Mouse (Mus musculus): ENCODE results near the gene Stpg1.

Gene Stpg1

DNA sequence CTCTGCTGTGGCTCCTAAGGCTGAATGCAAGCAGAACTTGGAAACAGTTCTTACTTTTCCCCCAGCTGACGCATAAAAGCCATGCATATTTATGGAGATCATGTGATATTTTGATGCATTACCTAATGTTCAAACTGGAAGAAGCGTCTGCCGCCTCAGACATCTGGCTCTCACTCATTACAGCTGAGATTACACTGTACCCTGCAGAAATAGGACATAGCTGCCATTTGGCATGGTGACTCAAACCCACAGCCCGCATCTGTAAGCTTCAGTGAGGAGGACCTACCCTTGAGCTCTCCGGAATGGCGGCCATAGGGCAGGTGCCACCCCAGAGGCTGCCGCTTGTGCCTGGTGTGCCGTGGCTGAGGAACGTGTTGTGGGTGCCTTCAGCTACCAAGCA is 36.6 kb downstream of the Stpg1 start:
- POLR2A ChIA-PET: interaction anchor here (0.7 to 3.7 kb wide), 16 partner anchors 9 to 135 kb away, joined by 3 to 34 read pairs (median 4); no protein-coding TSS in a partner anchor
- CTCF ChIA-PET: interaction anchor here (0.6 to 3.5 kb wide), 13 partner anchors 8 to 423 kb away, joined by 3 to 36 read pairs (median 4); partner anchors contain the start of gene Nipal3 (in 1 of the 4)

DNA sequence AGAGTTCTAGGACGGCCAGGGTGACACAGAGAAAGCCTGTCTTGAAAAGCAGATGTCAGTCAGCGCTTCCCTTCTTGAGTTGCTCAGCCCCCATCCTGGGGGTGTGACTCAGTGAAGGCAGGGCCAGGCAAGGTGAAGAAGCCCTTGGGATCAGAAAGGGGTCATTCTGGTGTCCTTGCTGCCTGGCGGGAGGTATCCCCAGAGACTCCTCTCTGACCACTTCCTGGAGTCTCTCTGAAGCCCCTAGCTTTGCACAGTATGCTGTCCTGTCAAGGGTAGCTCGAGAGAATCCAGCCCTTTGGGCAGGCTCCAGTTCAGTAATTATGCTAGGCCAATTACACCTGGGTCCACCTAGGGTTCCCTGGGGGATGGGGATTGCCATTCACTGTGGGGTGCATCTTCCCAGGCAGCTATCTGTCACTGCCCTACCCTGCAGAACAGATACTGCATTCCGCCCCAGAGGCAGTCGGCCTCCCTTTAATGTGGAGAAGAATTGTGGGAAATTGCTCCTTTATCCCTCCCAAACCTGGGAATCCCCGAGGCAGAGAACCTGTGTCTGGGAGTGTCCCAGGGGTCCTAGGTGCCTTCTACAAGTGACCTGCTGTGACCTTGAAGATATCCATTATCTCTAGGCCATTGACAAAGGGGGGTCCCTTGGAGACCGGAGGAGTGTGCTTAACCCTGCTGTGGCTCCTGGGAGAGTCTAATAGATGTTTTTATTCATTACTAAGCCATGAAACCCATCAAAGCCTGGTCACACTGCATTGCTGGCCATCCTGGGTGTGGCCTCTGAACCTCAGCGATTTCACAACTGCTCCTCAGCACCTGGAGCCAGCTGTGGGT is 37.4 kb downstream of the Stpg1 start:
- POLR2A ChIA-PET: interaction anchor here (0.5 to 3.7 kb wide), 21 partner anchors 11 to 408 kb away, joined by 3 to 34 read pairs (median 5); partner anchors contain the start of genes Grhl3 (in 1 of the 4) and Srrm1 (in 1 of the 4)
- CTCF ChIA-PET: interaction anchor here (0.5 to 3.5 kb wide), 14 partner anchors 13 to 945 kb away, joined by 3 to 36 read pairs (median 4); partner anchors contain the start of gene Nipal3 (in 1 of the 4)

DNA sequence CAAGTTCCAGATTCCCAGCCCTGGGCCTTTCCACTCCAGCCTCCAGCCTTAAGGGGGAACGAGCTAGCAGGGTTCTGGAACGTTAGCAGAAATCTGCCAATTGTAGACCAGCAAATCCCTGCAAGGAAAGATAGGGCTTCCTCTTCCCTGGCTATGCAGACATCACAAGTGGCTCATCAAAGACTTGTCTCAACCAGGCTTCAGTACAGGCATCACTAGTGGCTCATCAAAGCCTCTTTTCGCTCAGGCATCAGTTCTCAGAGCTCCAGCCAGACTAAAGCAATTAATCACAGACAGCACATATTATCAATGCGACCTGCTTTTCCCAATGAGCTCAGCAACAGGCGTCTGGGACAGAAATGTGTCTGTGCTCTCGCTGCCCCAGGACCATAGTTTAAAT is 38.4 kb downstream of the Stpg1 start:
- CTCF ChIA-PET: interaction anchor here (0.5 to 2.4 kb wide), 12 partner anchors 32 to 946 kb away, joined by 3 to 11 read pairs (median 3); no protein-coding TSS in a partner anchor

DNA sequence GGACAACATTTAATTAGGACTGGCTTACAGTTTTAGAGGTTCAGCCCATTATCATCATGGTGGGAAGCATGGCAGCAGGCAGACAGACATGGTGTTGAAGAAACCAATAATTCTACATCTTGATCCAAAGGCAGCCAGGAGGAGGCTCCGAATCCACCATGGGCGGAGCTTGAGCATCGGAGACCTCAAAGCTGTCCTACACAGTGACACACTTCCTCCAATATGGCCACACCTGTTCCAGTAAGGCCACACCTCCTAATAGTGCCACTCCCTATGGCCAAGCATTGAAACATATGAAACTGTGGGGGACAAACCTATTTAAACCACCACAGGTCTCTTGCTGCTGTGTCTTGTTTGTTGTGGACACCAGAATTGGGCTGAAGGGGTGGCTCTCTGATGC is 40.4 kb downstream of the Stpg1 start:
- ChIA-PET CTCF (interaction anchor here in 2 of 4 experiments (0.8 to 2.4 kb wide), 4 partner anchors 10 to 132 kb away, joined by 3 to 11 read pairs (median 3); no protein-coding TSS in a partner anchor), POLR2A (interaction anchor here in 3 of 4 experiments (1.1 to 4.0 kb wide), 5 partner anchors 10 to 131 kb away, joined by 3 to 15 read pairs (median 3); partner anchors contain the start of gene Grhl3 (in 1 of the 3))

More for the DNA sequence above, 38.4 kb downstream of the Stpg1 start:
- POLR2A ChIA-PET: interaction anchor here in 3 of 4 experiments (0.6 to 4.0 kb wide), 20 partner anchors 8 to 251 kb away, joined by 3 to 34 read pairs (median 4); partner anchors contain the start of gene Grhl3 (in 1 of the 3)

DNA sequence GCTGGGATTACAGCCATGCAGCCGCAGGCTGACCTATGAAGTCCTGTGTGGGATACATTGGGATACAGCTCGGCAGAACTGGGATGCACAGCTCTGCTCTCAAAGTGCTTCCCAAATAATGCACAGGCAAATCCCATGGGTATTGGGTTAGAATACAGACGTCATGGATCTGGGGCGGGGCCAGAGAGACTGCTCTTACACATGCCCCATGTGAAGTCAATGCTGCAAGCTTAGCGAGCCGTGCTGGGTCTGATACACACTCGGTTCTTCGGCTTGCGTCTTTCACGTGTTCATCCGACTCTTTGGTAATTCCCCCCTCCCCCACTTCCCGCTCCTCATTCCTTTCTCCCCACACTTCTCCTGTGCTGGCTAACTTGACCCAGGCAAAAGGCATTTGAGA is 44.5 kb downstream of the Stpg1 start:
- ChIA-PET CTCF (interaction anchor here in 3 of 4 experiments (0.7 to 1.5 kb wide), 5 partner anchors 9 to 127 kb away, joined by 3 to 9 read pairs (median 4); no protein-coding TSS in a partner anchor), POLR2A (interaction anchor here (0.5 to 3.5 kb wide), 18 partner anchors 8 to 1725 kb away, joined by 3 to 15 read pairs (median 4); partner anchors contain the start of gene Grhl3 (in 1 of the 4))

DNA sequence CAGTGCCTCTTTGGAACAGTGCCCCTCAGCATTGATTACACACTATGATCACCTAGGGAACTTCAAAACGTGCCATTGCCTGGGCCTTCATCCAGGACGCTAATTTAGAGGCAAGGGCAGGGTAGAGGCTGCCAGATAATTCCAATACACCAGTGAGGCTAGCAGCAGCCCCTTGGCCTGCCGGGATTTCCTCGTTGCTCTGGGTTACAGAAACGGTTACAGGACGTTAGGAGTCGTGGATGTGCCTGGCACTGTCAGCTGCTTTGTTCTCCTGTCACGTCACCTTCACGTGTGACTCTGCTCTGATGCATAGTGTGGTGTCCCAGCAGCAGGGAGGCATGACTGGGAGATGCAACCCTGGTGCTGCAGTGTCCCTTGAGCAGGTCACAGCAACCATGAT is 45.5 kb downstream of the Stpg1 start:
- ChIA-PET CTCF (interaction anchor here in 2 of 4 experiments (1.1 to 1.5 kb wide), 4 partner anchors 10 to 169 kb away, joined by 3 to 5 read pairs (median 4); no protein-coding TSS in a partner anchor), POLR2A (interaction anchor here in 3 of 4 experiments (0.6 to 3.5 kb wide), 13 partner anchors 9 to 912 kb away, joined by 3 to 15 read pairs (median 4); no protein-coding TSS in a partner anchor)

DNA sequence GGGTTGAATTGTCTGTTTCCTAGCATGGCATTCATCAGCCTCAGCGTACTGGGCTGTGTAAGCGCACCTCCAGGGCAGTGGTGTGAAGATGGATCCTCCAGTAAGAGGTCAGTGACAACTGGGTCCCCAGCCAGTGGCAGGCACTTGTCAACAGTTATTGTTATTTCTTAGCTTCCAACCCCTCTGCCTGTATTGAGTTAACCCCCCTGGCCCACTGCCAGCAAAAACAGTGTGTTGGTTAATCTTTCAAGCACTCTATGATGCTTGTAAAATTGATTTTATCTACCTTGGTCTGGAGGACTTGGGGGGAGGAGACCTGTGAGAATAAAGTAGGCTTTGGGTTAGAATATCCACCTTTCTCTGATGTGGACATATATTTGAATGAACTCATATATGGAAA is 49.7 kb downstream of the Stpg1 start:
- POLR2A ChIA-PET: interaction anchor here in 3 of 4 experiments (0.8 to 7.9 kb wide), 19 partner anchors 9 to 74 kb away, joined by 3 to 34 read pairs (median 3); partner anchors contain the start of genes Grhl3 (in 2 of the 3), Nipal3 (in 1 of the 3) and Stpg1 (in 1 of the 3)
- CTCF ChIA-PET: interaction anchor here in 3 of 4 experiments (0.7 to 1.5 kb wide), 6 partner anchors 9 to 165 kb away, joined by 3 to 4 read pairs (median 3); no protein-coding TSS in a partner anchor

DNA sequence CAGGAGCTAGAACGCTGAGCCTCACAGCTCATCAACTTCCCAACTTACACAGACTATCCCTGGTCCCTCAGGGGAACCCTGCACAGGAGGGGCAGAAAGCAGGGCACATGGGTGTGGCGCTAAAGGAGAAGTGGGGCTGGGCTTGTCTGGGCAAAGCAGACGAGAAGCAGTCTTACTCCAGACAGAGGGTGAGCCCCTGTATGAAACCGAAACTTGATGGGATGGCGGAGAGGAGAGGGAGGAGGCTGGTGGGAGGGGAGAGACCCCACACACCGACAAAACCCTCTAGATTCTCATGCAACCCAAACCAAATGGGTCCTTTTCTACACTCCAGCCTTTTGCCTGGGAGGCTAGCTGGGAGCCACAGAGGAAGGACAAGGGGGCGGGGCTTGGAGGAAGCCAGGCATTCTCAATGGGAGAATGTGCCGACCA is 50.5 kb downstream of the Stpg1 start:
- CTCF ChIA-PET: interaction anchor here (0.6 to 1.6 kb wide), 12 partner anchors 9 to 214 kb away, joined by 3 to 14 read pairs (median 3); no protein-coding TSS in a partner anchor
- POLR2A ChIA-PET: interaction anchor here in 3 of 4 experiments (0.6 to 7.9 kb wide), 20 partner anchors 8 to 73 kb away, joined by 3 to 34 read pairs (median 4); partner anchors contain the start of genes Grhl3 (in 2 of the 3), Nipal3 (in 1 of the 3) and Stpg1 (in 1 of the 3)

DNA sequence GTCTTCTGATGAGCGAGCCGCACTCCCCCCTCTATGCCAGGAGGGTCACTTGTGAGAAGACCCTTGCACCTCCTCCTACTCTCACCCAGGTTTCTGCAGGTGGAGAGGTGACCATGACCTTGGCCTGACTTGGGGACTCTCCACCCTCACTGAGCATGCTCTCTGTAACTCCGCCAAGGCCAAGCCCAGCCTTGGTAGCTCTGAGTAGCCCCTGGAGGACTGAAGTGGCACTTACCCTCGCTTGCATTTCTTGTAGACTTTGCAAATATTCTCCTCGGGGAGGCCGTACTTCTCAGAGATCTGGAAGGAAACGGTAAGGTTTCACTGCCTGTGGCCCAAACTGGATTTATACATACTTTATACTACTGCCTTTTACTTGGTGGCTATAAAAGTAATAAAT is 51.4 kb downstream of the Stpg1 start:
- POLR2A ChIA-PET: interaction anchor here in 2 of 4 experiments (1.0 to 7.9 kb wide), 10 partner anchors 9 to 115 kb away, joined by 3 to 34 read pairs (median 8); partner anchors contain the start of gene Grhl3 (in 1 of the 2)
- CTCF ChIA-PET: interaction anchor here in 3 of 4 experiments (0.6 to 1.6 kb wide), 4 partner anchors 29 to 93 kb away, joined by 3 to 4 read pairs (median 4); no protein-coding TSS in a partner anchor

DNA sequence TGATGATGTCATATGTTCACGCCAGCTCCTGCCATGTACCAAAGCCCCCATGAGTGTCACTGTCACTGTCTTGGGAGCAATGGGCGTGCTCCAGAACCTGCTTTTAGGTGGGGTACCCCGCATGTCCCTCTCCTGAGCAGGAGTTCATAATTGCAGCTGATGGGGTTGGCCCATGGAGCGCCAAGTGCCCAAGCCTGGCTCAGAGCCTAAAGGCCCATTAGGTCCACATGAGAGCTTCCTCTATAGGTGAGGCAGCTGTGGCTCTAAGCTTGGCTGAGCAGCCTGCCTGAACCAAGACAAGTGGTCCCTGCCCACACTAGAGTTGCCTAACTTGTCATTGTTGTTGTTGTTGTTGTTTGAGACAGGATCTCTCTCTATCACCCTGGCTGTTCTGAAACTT is 52.2 kb downstream of the Stpg1 start:
- POLR2A ChIA-PET: interaction anchor here in 3 of 4 experiments (0.6 to 7.9 kb wide), 12 partner anchors 8 to 119 kb away, joined by 3 to 34 read pairs (median 4); partner anchors contain the start of gene Grhl3 (in 1 of the 3)
- CTCF ChIA-PET: interaction anchor here in 3 of 4 experiments (0.6 to 1.6 kb wide), 6 partner anchors 18 to 120 kb away, joined by 3 to 5 read pairs (median 4); partner anchors contain the start of genes Nipal3 (in 1 of the 3) and Stpg1 (in 1 of the 3)

DNA sequence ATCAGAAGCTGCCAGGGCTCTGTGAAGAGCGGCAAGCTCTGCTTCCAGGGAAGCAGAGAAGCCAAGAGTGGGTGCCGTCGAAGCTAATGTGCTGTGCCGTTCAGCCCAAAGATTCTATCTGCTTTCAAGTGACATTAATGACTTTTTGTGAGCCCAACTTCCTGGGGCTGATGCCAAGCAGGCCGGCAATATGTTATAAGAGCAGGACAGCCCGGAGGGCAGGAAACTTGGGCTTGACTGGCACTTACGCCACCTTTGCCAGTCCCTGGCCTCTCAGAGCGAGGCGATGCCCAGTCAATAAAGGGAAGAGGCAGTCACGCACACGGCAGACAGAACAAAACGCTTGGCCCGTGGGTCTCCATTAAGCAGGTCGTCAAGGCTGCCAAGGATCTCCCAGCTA is 53.0 kb downstream of the Stpg1 start:
- POLR2A ChIA-PET: interaction anchor here in 3 of 4 experiments (0.6 to 7.9 kb wide), 13 partner anchors 8 to 119 kb away, joined by 3 to 34 read pairs (median 5); partner anchors contain the start of gene Grhl3 (in 1 of the 3)
- CTCF ChIA-PET: interaction anchor here in 3 of 4 experiments (0.6 to 1.1 kb wide), 4 partner anchors 18 to 1049 kb away, joined by 4 to 5 read pairs (median 4); partner anchors contain the start of genes Nipal3 (in 1 of the 3) and Stpg1 (in 1 of the 3)

DNA sequence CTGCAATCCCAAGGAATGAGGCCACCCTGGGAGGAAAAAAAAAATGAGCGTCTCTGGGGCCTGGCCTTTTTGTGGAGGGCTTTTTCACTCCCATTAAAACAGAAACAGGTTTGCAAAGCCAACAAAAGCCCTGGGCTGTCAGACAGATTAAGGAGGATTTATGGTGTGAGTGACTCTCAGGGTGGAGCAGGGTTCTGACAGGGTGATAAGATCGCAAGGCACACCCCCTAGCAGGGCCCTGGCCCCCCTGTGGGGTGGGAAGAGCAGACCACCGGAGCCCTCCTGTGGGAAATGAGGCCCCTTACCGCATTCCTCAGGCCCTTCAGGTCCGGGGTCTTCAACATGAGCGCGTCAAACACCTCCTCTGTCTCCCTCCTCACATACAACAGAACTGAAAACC is 53.5 kb downstream of the Stpg1 start:
- POLR2A ChIA-PET: interaction anchor here in 3 of 4 experiments (0.6 to 7.9 kb wide), 13 partner anchors 9 to 1081 kb away, joined by 3 to 34 read pairs (median 4); partner anchors contain the start of genes Grhl3 (in 1 of the 3) and Rcan3 (in 1 of the 3)
- CTCF ChIA-PET: interaction anchor here in 2 of 4 experiments (0.6 to 1.0 kb wide), 3 partner anchors 54 to 1050 kb away, joined by 3 to 5 read pairs (median 4); partner anchors contain the start of genes Nipal3 (in 1 of the 2) and Stpg1 (in 1 of the 2)

DNA sequence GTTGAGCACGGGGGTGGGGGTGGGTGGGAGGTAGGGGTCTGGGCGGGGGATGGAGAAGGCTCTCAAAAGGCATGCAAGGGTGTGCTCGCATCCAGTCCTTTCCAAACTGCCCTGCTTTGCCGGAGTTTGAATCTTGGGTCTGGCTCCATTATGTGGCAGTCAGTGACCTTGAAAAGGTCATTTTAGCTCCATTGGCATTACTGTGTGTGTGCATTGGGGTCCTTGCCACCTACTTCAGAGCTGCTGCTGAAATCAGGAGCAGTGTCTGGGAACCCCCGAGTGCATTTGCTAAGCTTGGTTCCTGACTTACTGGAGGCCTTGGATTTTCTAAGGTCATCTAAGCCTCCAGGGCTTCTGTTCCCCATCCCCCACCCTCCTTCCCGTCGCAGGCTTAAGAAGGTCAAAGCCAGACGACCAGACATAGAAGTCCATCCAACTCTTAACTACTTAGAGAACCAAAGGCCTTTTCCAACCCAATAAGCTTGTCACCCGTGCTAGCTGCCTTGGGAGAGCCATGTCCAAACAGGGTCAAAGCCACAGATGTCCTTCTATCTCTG is 54.0 kb downstream of the Stpg1 start:
- POLR2A ChIA-PET: interaction anchor here in 3 of 4 experiments (0.6 to 7.9 kb wide), 17 partner anchors 9 to 1081 kb away, joined by 3 to 34 read pairs (median 5); partner anchors contain the start of genes Grhl3 (in 1 of the 3) and Rcan3 (in 1 of the 3)
- CTCF ChIA-PET: interaction anchor here in 3 of 4 experiments (0.6 to 1.2 kb wide), 3 partner anchors 118 to 127 kb away, joined by 3 to 9 read pairs (median 3); no protein-coding TSS in a partner anchor

DNA sequence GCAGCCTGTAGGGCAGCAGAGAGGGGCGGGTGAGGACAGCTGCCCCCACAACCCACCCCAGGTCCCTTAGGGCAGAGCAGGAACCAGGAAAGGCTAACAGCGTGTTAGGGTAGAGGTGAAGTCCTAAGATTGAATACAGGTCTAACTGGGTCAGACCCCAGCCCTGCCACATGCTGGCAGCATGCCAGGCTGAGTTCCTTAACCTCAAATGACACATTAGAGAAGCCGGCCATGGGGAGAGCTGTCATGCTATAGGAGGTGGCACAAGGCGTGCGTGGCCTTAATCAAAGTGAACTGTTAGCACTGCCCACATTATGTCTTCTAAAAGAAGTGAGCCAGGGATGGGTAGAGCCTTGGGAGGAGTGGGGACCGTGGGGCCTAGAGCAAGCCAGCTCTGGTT is 54.7 kb downstream of the Stpg1 start:
- ChIA-PET POLR2A (interaction anchor here in 3 of 4 experiments (0.9 to 7.9 kb wide), 10 partner anchors 10 to 24 kb away, joined by 3 to 34 read pairs (median 12); partner anchors contain the start of gene Grhl3 (in 1 of the 3)), CTCF (interaction anchor here in 1 of 4 experiments (1.2 kb wide), 1 partner anchor 117 kb away, joined by 3 read pairs; no protein-coding TSS in a partner anchor)

DNA sequence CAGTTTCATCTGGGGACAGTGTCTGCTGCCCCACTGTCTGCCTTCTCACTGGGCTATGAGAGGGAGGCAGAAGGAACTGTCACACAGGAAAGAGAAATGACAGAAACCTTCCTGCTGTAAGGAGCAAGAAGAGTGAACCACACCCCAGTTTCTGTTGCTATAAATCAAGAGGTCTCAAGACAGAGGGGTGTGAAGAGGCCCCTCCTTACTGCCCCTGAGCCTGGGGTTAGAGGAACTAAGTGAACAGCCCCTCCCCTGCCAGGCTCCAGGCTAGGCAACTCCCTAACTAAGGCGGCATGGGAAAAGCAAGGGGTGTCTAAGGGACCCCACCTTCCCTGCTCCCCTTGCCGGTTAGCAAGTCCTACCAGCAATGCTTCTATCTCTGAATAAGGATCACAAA is 69.2 kb downstream of the Stpg1 start:
- ChIA-PET POLR2A (interaction anchor here in 2 of 4 experiments (1.0 to 3.5 kb wide), 7 partner anchors 9 to 19 kb away, joined by 3 to 32 read pairs (median 6); partner anchors contain the start of gene Grhl3 (in 2 of the 2)), CTCF (no interaction called here)

DNA sequence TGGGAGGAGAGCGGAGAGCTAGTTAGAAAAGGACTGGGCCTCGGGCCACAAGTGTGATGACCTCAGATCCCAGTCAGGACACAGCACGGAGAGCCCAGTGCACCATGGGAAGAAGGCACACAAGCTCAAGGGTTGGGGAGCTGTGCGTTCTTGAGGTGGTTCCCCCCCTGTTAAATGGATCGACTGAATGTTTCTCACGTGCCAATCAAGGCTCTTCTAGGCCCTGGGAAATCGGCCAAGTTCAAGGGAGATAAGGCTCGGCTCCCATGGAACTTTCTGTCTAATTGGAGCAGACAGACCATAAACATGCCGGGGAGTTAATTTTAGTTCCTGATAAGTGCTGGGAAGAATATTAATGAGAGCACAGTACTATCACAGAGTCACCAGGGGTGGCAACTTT is 70.8 kb downstream of the Stpg1 start:
- ChIA-PET POLR2A (interaction anchor here in 3 of 4 experiments (0.6 to 3.5 kb wide), 9 partner anchors 8 to 304 kb away, joined by 3 to 32 read pairs (median 3); partner anchors contain the start of gene Grhl3 (in 1 of the 3)), CTCF (interaction anchor here in 1 of 4 experiments (0.7 to 3.1 kb wide), 4 partner anchors 18 to 101 kb away, joined by 3 to 11 read pairs (median 4); no protein-coding TSS in a partner anchor)

Data from embryonic stem cell, embryonic (primary cell).